In the genomic region with DNA sequence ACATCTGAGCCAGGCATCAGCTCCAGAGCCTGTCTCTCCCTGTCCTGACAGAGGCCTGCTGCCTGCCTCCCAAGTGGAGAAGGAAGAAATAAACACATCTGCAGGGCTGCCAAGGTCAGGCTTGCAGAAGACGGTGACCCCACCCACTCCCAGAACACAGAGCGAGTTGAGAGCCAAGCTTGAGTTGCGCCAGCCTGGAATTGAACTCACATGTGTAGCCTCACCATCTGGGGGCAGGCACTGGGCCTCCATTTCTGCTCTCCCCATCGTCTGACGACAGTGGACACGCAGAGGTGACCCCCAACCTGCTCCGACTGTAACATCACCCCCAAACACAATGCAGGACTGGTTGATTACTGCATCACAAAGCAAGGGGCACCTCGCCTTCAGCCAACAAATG, we compare ENCODE assay signal across 11 mouse cellular contexts. TPM values are rescaled to one million over a fixed set of nuclear protein-coding genes. Genes with fewer than 3 reads are reported as not detected.
DNase-seq lines count a peak whose midpoint lies in the region; ATAC-seq lines count a peak whose summit lies in the region.
"Had no signal": no experiment of that assay in that cellular context is flagged by ENCODE, and none has a peak within 500 bp of the region (broad histone marks: within the 10 kb centered on the region; RNA-seq: fewer than 3 reads in every experiment).

No protein-coding gene starts in this region.

- H3K9me3 ChIP-seq in forebrain, embryonic 10.5 days: no peaks in the 10 kb centered on the region; the same call in 1 of the 2 replicates
- no peaks in the 10 kb centered on the region for H3K9me3 ChIP-seq in forebrain, embryonic 13.5 days (replicated peaks)
- H3K9me3 ChIP-seq in limb, embryonic 12.5 days: no peaks in the 10 kb centered on the region
- H3K9me3 ChIP-seq: lung, embryonic 15.5 days had no signal

- ATAC-seq in forebrain, embryonic 13.5 days: no peak
- no peak for ATAC-seq in limb, embryonic 12.5 days (ENCODE audit: insufficient number of reproducible peaks, insufficient read depth, low FRiP score, low TSS enrichment, low read depth)

- no peak overlapping the region for H3K9ac ChIP-seq in forebrain, embryonic 13.5 days
- no peak overlapping the region for H3K9ac ChIP-seq in limb, embryonic 12.5 days (replicated peaks)
- H3K9ac ChIP-seq: lung, embryonic 15.5 days had no signal

- H3K4me2 ChIP-seq in forebrain, embryonic 13.5 days: no peak overlapping the region
- H3K4me2 ChIP-seq in limb, embryonic 12.5 days: no peak overlapping the region
- H3K4me2 ChIP-seq: lung, embryonic 15.5 days had no signal

- H3K4me1 ChIP-seq in forebrain, embryonic 10.5 days: peaks cover 75% of the 10 kb centered on the region
- peaks cover 59% of the 10 kb centered on the region for H3K4me1 ChIP-seq in forebrain, embryonic 13.5 days
- peaks cover 69% of the 10 kb centered on the region for H3K4me1 ChIP-seq in limb, embryonic 12.5 days (replicated peaks)

- intact Hi-C loops in gastrocnemius, postnatal 14 days (cut with DNase I; ENCODE audit: low total_unique reads): no loop called here

- DNase-seq in forebrain, embryonic 10.5 days (ENCODE audit: extremely low spot score, low spot score): no peak
- peak; percentile 12 for DNase-seq in ES-CJ7 (ENCODE audit: low read depth, low spot score)
- peak; percentile 67 for DNase-seq in gastrocnemius, postnatal 14 days
- no peak for DNase-seq in natural killer cell, adult 2 months (ENCODE audit: low spot score in 2 of 2)
- no peak for DNase-seq in c-Kit-positive CD71-positive TER-119-positive erythroid progenitor cells, embryonic 14.5 days (ENCODE audit: low spot score)
- no peak for DNase-seq in embryo, embryonic 9.5 days (ENCODE audit: extremely low spot score)
- DNase-seq: kidney, adult 18-20 months; thymus, adult 2 months had no signal

- no peak overlapping the region for H3K4me3 ChIP-seq in forebrain, embryonic 10.5 days
- no peak overlapping the region for H3K4me3 ChIP-seq in forebrain, embryonic 13.5 days
- no peak overlapping the region for H3K4me3 ChIP-seq in limb, embryonic 12.5 days (replicated peaks)
- H3K4me3 ChIP-seq: lung, embryonic 15.5 days had no signal

- H3K36me3 ChIP-seq in forebrain, embryonic 10.5 days (replicated peaks): peaks cover 45% of the 10 kb centered on the region
- peaks cover 13% of the 10 kb centered on the region for H3K36me3 ChIP-seq in forebrain, embryonic 13.5 days (ENCODE audit: poor library complexity, severe bottlenecking)
- 0 out of 2 replicates have a peak, but pooled peaks cover 7% of the 10 kb centered on the region for H3K36me3 ChIP-seq in limb, embryonic 12.5 days
- H3K36me3 ChIP-seq: lung, embryonic 15.5 days had no signal

- peak overlapping the region; percentile 48; the same call in 1 of the 2 replicates for H3K27ac ChIP-seq in forebrain, embryonic 10.5 days
- H3K27ac ChIP-seq in forebrain, embryonic 13.5 days: no peak overlapping the region
- peak overlapping the region; percentile 69 for H3K27ac ChIP-seq in limb, embryonic 12.5 days
- H3K27ac ChIP-seq: lung, embryonic 15.5 days had no signal

- WGBS in forebrain, embryonic 10.5 days: 82% methylated on average over 8 of the region's 8 CpGs
- 87% methylated on average over 8 of the region's 8 CpGs for WGBS in forebrain, embryonic 13.5 days
- WGBS in limb, embryonic 12.5 days: 53% methylated on average over 8 of the region's 8 CpGs

- H3K27me3 ChIP-seq in forebrain, embryonic 10.5 days (ENCODE audit: poor library complexity, severe bottlenecking): no peaks in the 10 kb centered on the region
- no peaks in the 10 kb centered on the region for H3K27me3 ChIP-seq in forebrain, embryonic 13.5 days
- no peaks in the 10 kb centered on the region for H3K27me3 ChIP-seq in limb, embryonic 12.5 days
- H3K27me3 ChIP-seq: lung, embryonic 15.5 days had no signal

RNA-seq across cellular contexts. Expression of a gene that starts 12.4 kb away (rescaled TPM):
- polyA plus RNA-seq in forebrain, embryonic 10.5 days (2016; fragmentation: Nextera tagmentation; extraction: Ambion mirVana): 30.1 and 31.4 TPM in 2 replicates
- 22.2 and 26.5 TPM in 2 replicates for polyA plus RNA-seq in forebrain, embryonic 13.5 days (2015; fragmentation: Nextera tagmentation; extraction: Ambion mirVana)
- 10 to 100 TPM in 1 of 2 experiments, 1 to 10 TPM in 1; 9.7 to 11.4 TPM for total RNA-seq in gastrocnemius, postnatal 14 days (2021)
- 16.4 and 16.9 TPM in 2 replicates for polyA plus RNA-seq in limb, embryonic 12.5 days (2016; fragmentation: Nextera tagmentation; extraction: Ambion mirVana)

Comparison
In these comparisons a context has a peak if more than half of its experiments do, and no peak if none do; other contexts are left out.
1. DNase-seq: peak in ES-CJ7 (single experiment) and gastrocnemius, postnatal 14 days (single experiment); none in forebrain, embryonic 10.5 days (single experiment), natural killer cell, adult 2 months (0 of 2), c-Kit-positive CD71-positive TER-119-positive erythroid progenitor cells, embryonic 14.5 days (single experiment) and embryo, embryonic 9.5 days (single experiment).